ENCODE assay signal across 8 mouse cellular contexts in genomic region chr10:4388384-4388745, GRCm38 (mm10). TPM values are rescaled to one million over a fixed set of nuclear protein-coding genes. Genes with fewer than 3 reads are reported as not detected.
DNase-seq lines count a peak whose midpoint lies in the region; ATAC-seq lines count a peak whose summit lies in the region.

No protein-coding gene starts in this region.

- H3K27ac ChIP-seq in embryonic facial prominence, embryonic 13.5 days, result peak overlapping the region; percentile 99
- H3K27ac ChIP-seq in hindbrain, embryonic 12.5 days, result peak overlapping the region; percentile 99
- H3K27ac ChIP-seq in liver, embryonic 15.5 days (replicated peaks), result peak overlapping the region; percentile 97
- H3K27ac ChIP-seq in stomach, embryonic 14.5 days (ENCODE audit: low read length), result peak overlapping the region; percentile 99

- H3K36me3 ChIP-seq in embryonic facial prominence, embryonic 13.5 days, result peaks cover 7% of the 10 kb centered on the region
- 0 out of 2 replicates have a peak, but pooled peaks cover 5% of the 10 kb centered on the region for H3K36me3 ChIP-seq in hindbrain, embryonic 12.5 days
- peaks cover 6% of the 10 kb centered on the region; the same call in 1 of the 2 replicates for H3K36me3 ChIP-seq in liver, embryonic 15.5 days (replicated peaks)
- H3K36me3 ChIP-seq in stomach, embryonic 14.5 days (ENCODE audit: control insufficient read depth, insufficient read depth, low read length), result no peaks in the 10 kb centered on the region

- peak overlapping the region; percentile 98 for H3K9ac ChIP-seq in embryonic facial prominence, embryonic 13.5 days
- peak overlapping the region; percentile 100 for H3K9ac ChIP-seq in hindbrain, embryonic 12.5 days
- H3K9ac ChIP-seq in liver, embryonic 15.5 days, result peak overlapping the region; percentile 95
- peak overlapping the region; percentile 98 for H3K9ac ChIP-seq in stomach, embryonic 14.5 days (replicated peaks; ENCODE audit: low read depth, low read length)

- no peaks in the 10 kb centered on the region for H3K27me3 ChIP-seq in embryonic facial prominence, embryonic 13.5 days
- no peaks in the 10 kb centered on the region for H3K27me3 ChIP-seq in hindbrain, embryonic 12.5 days
- no peaks in the 10 kb centered on the region for H3K27me3 ChIP-seq in liver, embryonic 15.5 days
- H3K27me3 ChIP-seq in stomach, embryonic 14.5 days (ENCODE audit: control insufficient read depth, insufficient read depth, low read length), result no peaks in the 10 kb centered on the region

- DNase-seq in spleen, adult 12 weeks (ENCODE audit: low spot score), result peak; percentile 26
- no peak for DNase-seq in spleen, adult 18-20 months
- DNase-seq in layer of hippocampus, adult 9-11 months, result no peak
- DNase-seq in retina, postnatal 1 day, result no peak

- peak overlapping the region; percentile 98 for H3K4me3 ChIP-seq in embryonic facial prominence, embryonic 13.5 days
- peak overlapping the region; percentile 100 for H3K4me3 ChIP-seq in hindbrain, embryonic 12.5 days
- H3K4me3 ChIP-seq in liver, embryonic 15.5 days (replicated peaks), result peak overlapping the region; percentile 96
- peak overlapping the region; percentile 95 for H3K4me3 ChIP-seq in stomach, embryonic 14.5 days (ENCODE audit: low read depth, low read length)

- peaks cover 37% of the 10 kb centered on the region for H3K4me1 ChIP-seq in embryonic facial prominence, embryonic 13.5 days
- H3K4me1 ChIP-seq in hindbrain, embryonic 12.5 days, result peaks cover 35% of the 10 kb centered on the region
- H3K4me1 ChIP-seq in liver, embryonic 15.5 days (replicated peaks), result peaks cover 72% of the 10 kb centered on the region
- H3K4me1 ChIP-seq in stomach, embryonic 14.5 days (ENCODE audit: control insufficient read depth, insufficient read depth, low read length), result peaks cover 26% of the 10 kb centered on the region

- H3K9me3 ChIP-seq in embryonic facial prominence, embryonic 13.5 days, result no peaks in the 10 kb centered on the region
- H3K9me3 ChIP-seq in hindbrain, embryonic 12.5 days (replicated peaks), result no peaks in the 10 kb centered on the region
- no peaks in the 10 kb centered on the region for H3K9me3 ChIP-seq in liver, embryonic 15.5 days (replicated peaks)
- no peaks in the 10 kb centered on the region for H3K9me3 ChIP-seq in stomach, embryonic 14.5 days (ENCODE audit: control insufficient read depth, low read depth, low read length)

- H3K4me2 ChIP-seq in embryonic facial prominence, embryonic 13.5 days, result peak overlapping the region; percentile 84
- H3K4me2 ChIP-seq in hindbrain, embryonic 12.5 days (replicated peaks), result peak overlapping the region; percentile 92
- H3K4me2 ChIP-seq in liver, embryonic 15.5 days, result peak overlapping the region; percentile 93
- peak overlapping the region; percentile 81 for H3K4me2 ChIP-seq in stomach, embryonic 14.5 days (replicated peaks; ENCODE audit: low read depth, low read length)

- under 1% methylated on average over 19 of the region's 19 CpGs for WGBS in embryonic facial prominence, embryonic 13.5 days
- WGBS in hindbrain, embryonic 12.5 days, result under 1% methylated on average over 19 of the region's 19 CpGs
- WGBS in liver, embryonic 15.5 days (ENCODE audit: insufficient replicate concordance), result under 1% methylated on average over 19 of the region's 19 CpGs
- under 1% methylated on average over 19 of the region's 19 CpGs for WGBS in stomach, embryonic 14.5 days

- no peak for ATAC-seq in embryonic facial prominence, embryonic 13.5 days (ENCODE audit: insufficient number of reproducible peaks, insufficient read depth, low FRiP score, low TSS enrichment, low read depth)
- no peak for ATAC-seq in hindbrain, embryonic 12.5 days (ENCODE audit: low FRiP score)
- ATAC-seq in liver, embryonic 15.5 days (ENCODE audit: insufficient read depth), result no peak
- ATAC-seq in stomach, embryonic 14.5 days (ENCODE audit: insufficient number of reproducible peaks, insufficient read depth, low FRiP score, low read depth), result no peak

RNA-seq across cellular contexts. Expression of gene Zbtb2, which starts 0.5 kb away (rescaled TPM):
- 15.3 and 15.5 TPM in 2 replicates for polyA plus RNA-seq in embryonic facial prominence, embryonic 13.5 days (2015; fragmentation: Nextera tagmentation; extraction: Ambion mirVana)
- 18.1 and 19.3 TPM in 2 replicates for polyA plus RNA-seq in hindbrain, embryonic 12.5 days (2016; fragmentation: Nextera tagmentation; extraction: Ambion mirVana)
- 3.8 and 4.0 TPM in 2 replicates for polyA plus RNA-seq in liver, embryonic 15.5 days (2015; fragmentation: Nextera tagmentation; extraction: Ambion mirVana)
- polyA plus RNA-seq in stomach, embryonic 14.5 days (2014; fragmentation: Nextera tagmentation; extraction: Ambion mirVana), result 14.5 and 15.6 TPM in 2 replicates

RNA-seq across cellular contexts. Expression of gene Rmnd1, which starts 43.8 kb away (rescaled TPM):
- polyA plus RNA-seq in embryonic facial prominence, embryonic 13.5 days (2015; fragmentation: Nextera tagmentation; extraction: Ambion mirVana), result 47.4 and 55.2 TPM in 2 replicates
- 45.4 and 52.6 TPM in 2 replicates for polyA plus RNA-seq in hindbrain, embryonic 12.5 days (2016; fragmentation: Nextera tagmentation; extraction: Ambion mirVana)
- polyA plus RNA-seq in liver, embryonic 15.5 days (2015; fragmentation: Nextera tagmentation; extraction: Ambion mirVana), result 17.2 and 19.0 TPM in 2 replicates
- polyA plus RNA-seq in stomach, embryonic 14.5 days (2014; fragmentation: Nextera tagmentation; extraction: Ambion mirVana), result 53.4 and 55.1 TPM in 2 replicates

RNA-seq across cellular contexts. Expression of gene Armt1, which starts 43.9 kb away (rescaled TPM):
- 22.1 and 23.0 TPM in 2 replicates for polyA plus RNA-seq in embryonic facial prominence, embryonic 13.5 days (2015; fragmentation: Nextera tagmentation; extraction: Ambion mirVana)
- 20.8 and 21.4 TPM in 2 replicates for polyA plus RNA-seq in hindbrain, embryonic 12.5 days (2016; fragmentation: Nextera tagmentation; extraction: Ambion mirVana)
- 12.5 and 12.6 TPM in 2 replicates for polyA plus RNA-seq in liver, embryonic 15.5 days (2015; fragmentation: Nextera tagmentation; extraction: Ambion mirVana)
- polyA plus RNA-seq in stomach, embryonic 14.5 days (2014; fragmentation: Nextera tagmentation; extraction: Ambion mirVana), result 16.6 and 18.5 TPM in 2 replicates
